Mouse (Mus musculus) cerebellum, postnatal 36 days (tissue): ENCODE results near the gene Sipa1l3.
A peak's percentile ranks its signal among the peaks of the same experiment; 100 is the strongest.

Source experiments
- DNase-seq, 2 experiments: peaks; one replicate each; pipeline ENCODE4 v3.0.0; 2021 to 2022; ENCODE audit warnings: mixed read lengths in 2 of 2

Gene Sipa1l3

GRCm38 (mm10) chr7:29518421-29519210 is at the start of gene Sipa1l3:
Gene Sipa1l3 (minus strand): TSS chr7:29518641.
- peak; percentile 96 to 97 for DNase-seq

- no peak for DNase-seq
Measured at GRCm38 (mm10) chr7:29563006-29563405, 44.6 kb upstream of the Sipa1l3 start.

GRCm38 (mm10) chr7:29561046-29561445 is 42.6 kb upstream of the Sipa1l3 start:
- no peak for DNase-seq

GRCm38 (mm10) chr7:29559290-29559689 is 40.8 kb upstream of the Sipa1l3 start:
- DNase-seq: no peak

- no peak for DNase-seq
Measured at GRCm38 (mm10) chr7:29558744-29559143, 40.3 kb upstream of the Sipa1l3 start.

- DNase-seq: no peak
Measured at GRCm38 (mm10) chr7:29556283-29556682, 37.8 kb upstream of the Sipa1l3 start.

GRCm38 (mm10) chr7:29555521-29555920 is 37.1 kb upstream of the Sipa1l3 start:
- DNase-seq: no peak

GRCm38 (mm10) chr7:29555051-29555450 is 36.6 kb upstream of the Sipa1l3 start:
- no peak for DNase-seq

- DNase-seq: no peak
Measured at GRCm38 (mm10) chr7:29550691-29551090, 32.2 kb upstream of the Sipa1l3 start.

- no peak for DNase-seq
Measured at GRCm38 (mm10) chr7:29541608-29542007, 23.2 kb upstream of the Sipa1l3 start.

GRCm38 (mm10) chr7:29541186-29541585 is 22.7 kb upstream of the Sipa1l3 start:
- no peak for DNase-seq

- no peak for DNase-seq
Measured at GRCm38 (mm10) chr7:29540631-29541030, 22.2 kb upstream of the Sipa1l3 start.

- DNase-seq: peak; percentile 84
Measured at GRCm38 (mm10) chr7:29523700-29524099, 5.3 kb upstream of the Sipa1l3 start.

GRCm38 (mm10) chr7:29521841-29522575 is 3.6 kb upstream of the Sipa1l3 start:
- peak; percentile 89 to 91 for DNase-seq

- DNase-seq: no peak
Measured at GRCm38 (mm10) chr7:29521365-29521764, 2.9 kb upstream of the Sipa1l3 start.

GRCm38 (mm10) chr7:29520794-29521193 is 2.4 kb upstream of the Sipa1l3 start:
- no peak for DNase-seq

GRCm38 (mm10) chr7:29519211-29519550 is 740 bp upstream of the Sipa1l3 start:
- DNase-seq: no peak

- DNase-seq: no peak
Measured at GRCm38 (mm10) chr7:29518054-29518420, 404 bp downstream of the Sipa1l3 start.

- no peak for DNase-seq
Measured at GRCm38 (mm10) chr7:29517178-29517577, 1.3 kb downstream of the Sipa1l3 start.

- DNase-seq: no peak
Measured at GRCm38 (mm10) chr7:29515652-29516051, 2.8 kb downstream of the Sipa1l3 start.

- DNase-seq: no peak
Measured at GRCm38 (mm10) chr7:29512729-29513128, 5.7 kb downstream of the Sipa1l3 start.

- no peak for DNase-seq
Measured at GRCm38 (mm10) chr7:29511598-29512275, 6.7 kb downstream of the Sipa1l3 start.

- no peak for DNase-seq
Measured at GRCm38 (mm10) chr7:29508522-29508921, 9.9 kb downstream of the Sipa1l3 start.
